Mouse (Mus musculus) heart, postnatal 14 days (tissue): ENCODE measurements at regions not wholly inside any gene's neighbourhood (a gene's known extent, or its start where the extent isn't known, plus 50 kb on each side); places are given as distances from the start of the nearest gene placed in this dataset.

Experiments used
- DNase-seq, 2 experiments: peaks; one replicate each; pipeline ENCODE4 v3.0.0; 2021 to 2022
- intact Hi-C: fragments of 180-260 bp; cut with DNase I; formaldehyde crosslinking; loops from one replicate; pipeline ENCODE4 v1.15.1; 2025

GRCm38 (mm10) chr16:64068787-64069673 is 205.1 kb upstream of the Epha3 start:
- no peak for DNase-seq
- intact Hi-C loops = no loop called here

GRCm38 (mm10) chr16:64062584-64062983 is 198.6 kb upstream of the Epha3 start:
- no peak for DNase-seq
- intact Hi-C loops = no loop called here

GRCm38 (mm10) chr16:64058712-64059111 is 194.7 kb upstream of the Epha3 start:
- intact Hi-C loops = no loop called here
- DNase-seq = no peak

GRCm38 (mm10) chr16:64054346-64054745 is 190.4 kb upstream of the Epha3 start:
- no peak for DNase-seq
- intact Hi-C loops = no loop called here

GRCm38 (mm10) chr16:64048026-64048425 is 184.1 kb upstream of the Epha3 start:
- DNase-seq = no peak
- intact Hi-C loops = no loop called here

- DNase-seq = peak; percentile 3 to 17
- intact Hi-C loops = no loop called here
Measured at GRCm38 (mm10) chr16:64033049-64033448, 169.1 kb upstream of the Epha3 start.

- no peak for DNase-seq
- intact Hi-C loops = no loop called here
Measured at GRCm38 (mm10) chr16:64023981-64024380, 160.0 kb upstream of the Epha3 start.

GRCm38 (mm10) chr16:64000884-64001283 is 136.9 kb upstream of the Epha3 start:
- no peak for DNase-seq
- intact Hi-C loops = no loop called here

GRCm38 (mm10) chr16:63967407-63967806 is 103.4 kb upstream of the Epha3 start:
- no peak for DNase-seq
- intact Hi-C loops = no loop called here

GRCm38 (mm10) chr16:63960786-63961185 is 96.8 kb upstream of the Epha3 start:
- DNase-seq = no peak
- intact Hi-C loops = no loop called here

GRCm38 (mm10) chr16:63958154-63958553 is 94.2 kb upstream of the Epha3 start:
- DNase-seq = no peak

GRCm38 (mm10) chr16:63925195-63925594 is 61.2 kb upstream of the Epha3 start:
- DNase-seq = no peak
- intact Hi-C loops = no loop called here

More at GRCm38 (mm10) chr16:63958154-63958553, 94.2 kb upstream of the Epha3 start:
- intact Hi-C loops = no loop called here

GRCm38 (mm10) chr16:63921146-63921545 is 57.2 kb upstream of the Epha3 start:
- intact Hi-C loops = no loop called here
- no peak for DNase-seq
